Mouse (Mus musculus): ENCODE measurements around the gene Slc12a5.

Slc12a5 gene

GRCm38 (mm10) chr2:164942692-164943290 is 17.8 kb upstream of the Slc12a5 start:
- no peak for ATAC-seq (ENCODE audit: insufficient number of reproducible peaks, low FRiP score, low TSS enrichment)

GRCm38 (mm10) chr2:164947506-164947905 is 13.1 kb upstream of the Slc12a5 start:
- ATAC-seq (ENCODE audit: insufficient number of reproducible peaks, low FRiP score, low TSS enrichment): no peak

- no peak for ATAC-seq (ENCODE audit: insufficient number of reproducible peaks, low FRiP score, low TSS enrichment)
Observed at GRCm38 (mm10) chr2:164947930-164948329, 12.7 kb upstream of the Slc12a5 start.

GRCm38 (mm10) chr2:164948962-164949361 is 11.6 kb upstream of the Slc12a5 start:
- ATAC-seq (ENCODE audit: insufficient number of reproducible peaks, low FRiP score, low TSS enrichment): no peak

- ATAC-seq (ENCODE audit: insufficient number of reproducible peaks, low FRiP score, low TSS enrichment): no peak
Observed at GRCm38 (mm10) chr2:164950501-164950900, 10.1 kb upstream of the Slc12a5 start.

- ATAC-seq (ENCODE audit: insufficient number of reproducible peaks, low FRiP score, low TSS enrichment): no peak
Observed at GRCm38 (mm10) chr2:164951745-164952144, 8.9 kb upstream of the Slc12a5 start.

GRCm38 (mm10) chr2:164952448-164952847 is 8.2 kb upstream of the Slc12a5 start:
- no peak for ATAC-seq (ENCODE audit: insufficient number of reproducible peaks, low FRiP score, low TSS enrichment)

- ATAC-seq (ENCODE audit: insufficient number of reproducible peaks, low FRiP score, low TSS enrichment): peak; percentile 77; the same call in 1 of the 2 replicates
Observed at GRCm38 (mm10) chr2:164953224-164953623, 7.4 kb upstream of the Slc12a5 start.

GRCm38 (mm10) chr2:164955725-164956124 is 4.9 kb upstream of the Slc12a5 start:
- no peak for ATAC-seq (ENCODE audit: insufficient number of reproducible peaks, low FRiP score, low TSS enrichment)

- no peak for ATAC-seq (ENCODE audit: insufficient number of reproducible peaks, low FRiP score, low TSS enrichment)
Observed at GRCm38 (mm10) chr2:164956195-164956594, 4.4 kb upstream of the Slc12a5 start.

GRCm38 (mm10) chr2:164957548-164958315 is 2.9 kb upstream of the Slc12a5 start:
- no peak for ATAC-seq (ENCODE audit: insufficient number of reproducible peaks, low FRiP score, low TSS enrichment)

- ATAC-seq (ENCODE audit: insufficient number of reproducible peaks, low FRiP score, low TSS enrichment): peak; percentile 32; the same call in 1 of the 2 replicates
Observed at GRCm38 (mm10) chr2:164961506-164962182, 1.0 kb downstream of the Slc12a5 start.

GRCm38 (mm10) chr2:164962183-164962580 is 1.6 kb downstream of the Slc12a5 start:
- no peak for ATAC-seq (ENCODE audit: insufficient number of reproducible peaks, low FRiP score, low TSS enrichment)

GRCm38 (mm10) chr2:164964242-164964894 is 3.8 kb downstream of the Slc12a5 start:
- no peak for ATAC-seq (ENCODE audit: insufficient number of reproducible peaks, low FRiP score, low TSS enrichment)

GRCm38 (mm10) chr2:164964981-164965380 is 4.4 kb downstream of the Slc12a5 start:
- no peak for ATAC-seq (ENCODE audit: insufficient number of reproducible peaks, low FRiP score, low TSS enrichment)

- no peak for ATAC-seq (ENCODE audit: insufficient number of reproducible peaks, low FRiP score, low TSS enrichment)
Observed at GRCm38 (mm10) chr2:164966381-164966780, 5.8 kb downstream of the Slc12a5 start.

GRCm38 (mm10) chr2:164967193-164967592 is 6.6 kb downstream of the Slc12a5 start:
- ATAC-seq (ENCODE audit: insufficient number of reproducible peaks, low FRiP score, low TSS enrichment): no peak

- ATAC-seq (ENCODE audit: insufficient number of reproducible peaks, low FRiP score, low TSS enrichment): peak; percentile 77
Observed at GRCm38 (mm10) chr2:164967761-164968440, 7.3 kb downstream of the Slc12a5 start.

- ATAC-seq (ENCODE audit: insufficient number of reproducible peaks, low FRiP score, low TSS enrichment): no peak
Observed at GRCm38 (mm10) chr2:164968451-164968851, 7.8 kb downstream of the Slc12a5 start.

GRCm38 (mm10) chr2:164969348-164969781 is 8.8 kb downstream of the Slc12a5 start:
- no peak for ATAC-seq (ENCODE audit: insufficient number of reproducible peaks, low FRiP score, low TSS enrichment)

All from cerebellum, adult (tissue).